Mouse (Mus musculus): Measurements from ENCODE around the gene Cyfip2.

DNA sequence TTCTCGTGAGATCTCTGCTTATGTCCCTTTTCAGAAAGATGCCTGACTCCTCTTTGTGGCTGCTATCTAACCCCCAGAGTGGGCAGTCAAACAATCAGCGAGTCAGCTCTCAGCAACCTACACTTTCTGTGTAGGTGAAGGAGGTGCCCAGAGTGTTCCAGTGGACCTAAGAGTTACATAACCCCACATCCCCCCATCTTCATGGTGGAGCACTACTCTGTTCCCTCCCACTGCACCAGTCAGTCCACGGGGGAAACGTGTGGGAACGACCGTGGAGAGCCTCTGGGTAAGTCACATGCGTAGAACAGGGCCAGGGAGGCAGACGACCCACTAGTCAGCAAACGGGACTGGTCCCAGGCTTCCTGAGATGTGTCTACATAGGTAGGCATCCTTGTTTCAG is 93.3 kb downstream of the Cyfip2 start:
- TF ChIP-seq CTCF (IDR thresholded peaks at IDR 0.05) = no peak
- TF ChIP-seq EP300 (IDR thresholded peaks at IDR 0.05) = no peak
